Mouse (Mus musculus): ENCODE results near the gene Ceacam16. TPM values are rescaled to one million over a fixed set of nuclear protein-coding genes. Genes with fewer than 3 reads are reported as not detected.

Gene Ceacam16
- polyA plus RNA-seq, 1 experiment from 2014 or later = 0.32 TPM

GRCm38 (mm10) chr7:19871137-19871621 is 10.1 kb upstream of the Ceacam16 start:
- H3K36me3 ChIP-seq (ENCODE audit: control insufficient read depth, insufficient read depth, low read length) = no peaks in the 10 kb centered on the region
- no peak overlapping the region for H3K4me2 ChIP-seq (ENCODE audit: low read depth, low read length, severe bottlenecking)
- DNase-seq (ENCODE audit: low spot score) (no peak), ATAC-seq (replicated peaks; ENCODE audit: low FRiP score) (no peak)
- no peaks in the 10 kb centered on the region for H3K27me3 ChIP-seq (ENCODE audit: control insufficient read depth, insufficient read depth, low read length)
- H3K4me1 ChIP-seq (replicated peaks; ENCODE audit: control insufficient read depth, insufficient read depth, low read length) = no peaks in the 10 kb centered on the region
- no peak overlapping the region for H3K9ac ChIP-seq (ENCODE audit: low read length)
- no peaks in the 10 kb centered on the region for H3K9me3 ChIP-seq (ENCODE audit: control insufficient read depth, low read length)
- no peak overlapping the region for H3K4me3 ChIP-seq (ENCODE audit: low read depth, low read length)
- WGBS = 72% methylated on average over 10 of the region's 10 CpGs
- no peak overlapping the region for H3K27ac ChIP-seq (ENCODE audit: low read depth, low read length)

- H3K36me3 ChIP-seq (ENCODE audit: control insufficient read depth, insufficient read depth, low read length) = no peaks in the 10 kb centered on the region
- H3K27ac ChIP-seq (ENCODE audit: low read depth, low read length) = no peak overlapping the region
- H3K9ac ChIP-seq (ENCODE audit: low read length) = no peak overlapping the region
- H3K27me3 ChIP-seq (ENCODE audit: control insufficient read depth, insufficient read depth, low read length) = no peaks in the 10 kb centered on the region
- no peaks in the 10 kb centered on the region for H3K9me3 ChIP-seq (ENCODE audit: control insufficient read depth, low read length)
- DNase-seq (ENCODE audit: low spot score) (no peak), ATAC-seq (replicated peaks; ENCODE audit: low FRiP score) (no peak)
- no peak overlapping the region for H3K4me3 ChIP-seq (ENCODE audit: low read depth, low read length)
- H3K4me2 ChIP-seq (ENCODE audit: low read depth, low read length, severe bottlenecking) = no peak overlapping the region
- 90% methylated on average over 16 of the region's 16 CpGs for WGBS
- H3K4me1 ChIP-seq (replicated peaks; ENCODE audit: control insufficient read depth, insufficient read depth, low read length) = no peaks in the 10 kb centered on the region
Measured at GRCm38 (mm10) chr7:19867751-19868399, 6.8 kb upstream of the Ceacam16 start.

- H3K4me2 ChIP-seq (ENCODE audit: low read depth, low read length, severe bottlenecking) = no peak overlapping the region
- 88% methylated on average over 6 of the region's 6 CpGs for WGBS
- H3K4me3 ChIP-seq (ENCODE audit: low read depth, low read length) = no peak overlapping the region
- no peaks in the 10 kb centered on the region for H3K9me3 ChIP-seq (ENCODE audit: control insufficient read depth, low read length)
- H3K27me3 ChIP-seq (ENCODE audit: control insufficient read depth, insufficient read depth, low read length) = no peaks in the 10 kb centered on the region
- ATAC-seq (replicated peaks; ENCODE audit: low FRiP score) = no peak
- H3K9ac ChIP-seq (ENCODE audit: low read length) = no peak overlapping the region
- H3K27ac ChIP-seq (ENCODE audit: low read depth, low read length) = no peak overlapping the region
- no peak for DNase-seq (ENCODE audit: low spot score)
- H3K4me1 ChIP-seq (replicated peaks; ENCODE audit: control insufficient read depth, insufficient read depth, low read length) = no peaks in the 10 kb centered on the region
- no peaks in the 10 kb centered on the region for H3K36me3 ChIP-seq (ENCODE audit: control insufficient read depth, insufficient read depth, low read length)
Measured at GRCm38 (mm10) chr7:19866490-19866889, 5.4 kb upstream of the Ceacam16 start.

- DNase-seq (ENCODE audit: low spot score) (no peak), ATAC-seq (replicated peaks; ENCODE audit: low FRiP score) (no peak)
- Histone ChIP-seq H3K4me2 (ENCODE audit: low read depth, low read length, severe bottlenecking) (no peak overlapping the region), H3K36me3 (ENCODE audit: control insufficient read depth, insufficient read depth, low read length) (no peaks in the 10 kb centered on the region), H3K27me3 (ENCODE audit: control insufficient read depth, insufficient read depth, low read length) (no peaks in the 10 kb centered on the region), H3K9ac (ENCODE audit: low read length) (no peak overlapping the region), H3K4me1 (replicated peaks; ENCODE audit: control insufficient read depth, insufficient read depth, low read length) (no peaks in the 10 kb centered on the region), H3K27ac (ENCODE audit: low read depth, low read length) (no peak overlapping the region), H3K4me3 (ENCODE audit: low read depth, low read length) (no peak overlapping the region), H3K9me3 (ENCODE audit: control insufficient read depth, low read length) (no peaks in the 10 kb centered on the region)
- 88% methylated on average over 8 of the region's 8 CpGs for WGBS
Measured at GRCm38 (mm10) chr7:19865246-19866036, 4.3 kb upstream of the Ceacam16 start.

GRCm38 (mm10) chr7:19864241-19864640 is 3.1 kb upstream of the Ceacam16 start:
- Histone ChIP-seq H3K27ac (ENCODE audit: low read depth, low read length) (no peak overlapping the region), H3K9me3 (ENCODE audit: control insufficient read depth, low read length) (no peaks in the 10 kb centered on the region), H3K4me1 (replicated peaks; ENCODE audit: control insufficient read depth, insufficient read depth, low read length) (no peaks in the 10 kb centered on the region), H3K9ac (ENCODE audit: low read length) (no peak overlapping the region), H3K27me3 (ENCODE audit: control insufficient read depth, insufficient read depth, low read length) (no peaks in the 10 kb centered on the region), H3K4me3 (ENCODE audit: low read depth, low read length) (no peak overlapping the region), H3K36me3 (ENCODE audit: control insufficient read depth, insufficient read depth, low read length) (no peaks in the 10 kb centered on the region), H3K4me2 (ENCODE audit: low read depth, low read length, severe bottlenecking) (no peak overlapping the region)
- ATAC-seq (replicated peaks; ENCODE audit: low FRiP score) = no peak
- DNase-seq (ENCODE audit: low spot score) = no peak
- 38% methylated on average over 2 of the region's 2 CpGs for WGBS

GRCm38 (mm10) chr7:19859740-19860139 is 1.4 kb downstream of the Ceacam16 start:
- H3K9me3 ChIP-seq (ENCODE audit: control insufficient read depth, low read length) = no peaks in the 10 kb centered on the region
- no peaks in the 10 kb centered on the region for H3K4me1 ChIP-seq (replicated peaks; ENCODE audit: control insufficient read depth, insufficient read depth, low read length)
- H3K4me3 ChIP-seq (ENCODE audit: low read depth, low read length) = no peak overlapping the region
- H3K4me2 ChIP-seq (ENCODE audit: low read depth, low read length, severe bottlenecking) = no peak overlapping the region
- H3K36me3 ChIP-seq (ENCODE audit: control insufficient read depth, insufficient read depth, low read length) = no peaks in the 10 kb centered on the region
- H3K27me3 ChIP-seq (ENCODE audit: control insufficient read depth, insufficient read depth, low read length) = no peaks in the 10 kb centered on the region
- DNase-seq (ENCODE audit: low spot score) (no peak), ATAC-seq (replicated peaks; ENCODE audit: low FRiP score) (no peak)
- no peak overlapping the region for H3K9ac ChIP-seq (ENCODE audit: low read length)
- 82% methylated on average over 10 of the region's 10 CpGs for WGBS
- no peak overlapping the region for H3K27ac ChIP-seq (ENCODE audit: low read depth, low read length)

GRCm38 (mm10) chr7:19856283-19856682 is 4.8 kb downstream of the Ceacam16 start:
- Histone ChIP-seq H3K36me3 (ENCODE audit: control insufficient read depth, insufficient read depth, low read length) (no peaks in the 10 kb centered on the region), H3K27ac (ENCODE audit: low read depth, low read length) (no peak overlapping the region), H3K4me1 (replicated peaks; ENCODE audit: control insufficient read depth, insufficient read depth, low read length) (no peaks in the 10 kb centered on the region), H3K4me3 (ENCODE audit: low read depth, low read length) (no peak overlapping the region), H3K27me3 (ENCODE audit: control insufficient read depth, insufficient read depth, low read length) (no peaks in the 10 kb centered on the region), H3K4me2 (ENCODE audit: low read depth, low read length, severe bottlenecking) (no peak overlapping the region), H3K9me3 (ENCODE audit: control insufficient read depth, low read length) (no peaks in the 10 kb centered on the region; the same call in 1 of the 2 replicates), H3K9ac (ENCODE audit: low read length) (no peak overlapping the region)
- ATAC-seq (replicated peaks; ENCODE audit: low FRiP score) = no peak
- no peak for DNase-seq (ENCODE audit: low spot score)
- 89% methylated on average over 6 of the region's 6 CpGs for WGBS

GRCm38 (mm10) chr7:19855663-19856062 is 5.4 kb downstream of the Ceacam16 start:
- WGBS = 85% methylated on average over 5 of the region's 5 CpGs
- H3K4me2 ChIP-seq (ENCODE audit: low read depth, low read length, severe bottlenecking) = no peak overlapping the region
- H3K27ac ChIP-seq (ENCODE audit: low read depth, low read length) = no peak overlapping the region
- H3K9me3 ChIP-seq (ENCODE audit: control insufficient read depth, low read length) = no peaks in the 10 kb centered on the region; the same call in 1 of the 2 replicates
- H3K9ac ChIP-seq (ENCODE audit: low read length) = no peak overlapping the region
- no peaks in the 10 kb centered on the region for H3K4me1 ChIP-seq (replicated peaks; ENCODE audit: control insufficient read depth, insufficient read depth, low read length)
- H3K36me3 ChIP-seq (ENCODE audit: control insufficient read depth, insufficient read depth, low read length) = no peaks in the 10 kb centered on the region
- no peak overlapping the region for H3K4me3 ChIP-seq (ENCODE audit: low read depth, low read length)
- DNase-seq (ENCODE audit: low spot score) (no peak), ATAC-seq (replicated peaks; ENCODE audit: low FRiP score) (no peak)
- H3K27me3 ChIP-seq (ENCODE audit: control insufficient read depth, insufficient read depth, low read length) = no peaks in the 10 kb centered on the region

All from forebrain, embryonic 11.5 days (tissue).